Mouse (Mus musculus) lung, embryonic 16.5 days (tissue): Measurements from ENCODE around the gene Fam167b. TPM values are rescaled to one million over a fixed set of nuclear protein-coding genes. Genes with fewer than 3 reads are reported as not detected.
"Not testable (repeated sequence)": the region's sequence is repeated elsewhere in the genome, so short reads cannot be mapped to it uniquely, and the experiment has no call there.

Source experiments
- ATAC-seq: fragments of 200-750 bp; cut with Nextera tagmentation; 2 replicates; pipeline ENCODE4 v1.8.0; 2017; ENCODE audit warnings: low read depth, mild to moderate bottlenecking, moderate library complexity
- H3K27ac ChIP-seq: fragments of 300-500 bp; sonication (generic); 2 replicates; pipeline ENCODE4 v1.5.1; 2014; ENCODE audit warnings: mild to moderate bottlenecking, control low read depth, low read length
- H3K27me3 ChIP-seq: fragments of 300-500 bp; sonication (generic); 2 replicates; pipeline ENCODE4 v1.6.1; 2014; ENCODE audit warnings: low read depth, low read length, mixed read lengths; ENCODE audit not compliant: control insufficient read depth, insufficient read depth
- H3K36me3 ChIP-seq: fragments of 300-500 bp; sonication (generic); 2 replicates; pipeline ENCODE4 v1.6.1; 2014; ENCODE audit warnings: low read length; ENCODE audit not compliant: control insufficient read depth, insufficient read depth
- H3K4me1 ChIP-seq: fragments of 300-500 bp; sonication (generic); replicated peaks from 2 replicates; pipeline ENCODE4 v1.6.1; 2014; ENCODE audit warnings: low read length, mixed read lengths; ENCODE audit not compliant: control insufficient read depth, insufficient read depth
- H3K4me2 ChIP-seq: fragments of 300-500 bp; sonication (generic); 2 replicates; pipeline ENCODE4 v1.6.1; 2014; ENCODE audit warnings: low read depth, low read length, control low read depth
- H3K4me3 ChIP-seq: fragments of 300-500 bp; sonication (generic); 2 replicates; pipeline ENCODE4 v1.5.1; 2014; ENCODE audit warnings: mild to moderate bottlenecking, low read length, control low read depth
- H3K9ac ChIP-seq: fragments of 300-500 bp; sonication (generic); 2 replicates; pipeline ENCODE4 v1.6.1; 2014; ENCODE audit warnings: low read length, control low read depth
- H3K9me3 ChIP-seq: fragments of 300-500 bp; sonication (generic); 2 replicates; pipeline ENCODE4 v1.6.1; 2016; ENCODE audit warnings: low read length; ENCODE audit not compliant: control insufficient read depth
- WGBS: fragments of 180-500 bp; shearing (Covaris S2); extraction: QIAGEN DNeasy Blood & Tissue Kit; methylation state at CpG from one replicate; pipeline ENCODE4 v1.1.7; 2014; 5-methylcytosine and 5-hydroxymethylcytosine counted together
- microRNA-seq: library from miRNA; unstranded; fragments of <30 nt; microRNA quantifications from one replicate; pipeline ENCODE4, GENCODE M21; 2016
- polyA plus RNA-seq: library from polyadenylated mRNA; unstranded; fragments of >200 nt; fragmentation: Nextera tagmentation; extraction: Ambion mirVana; gene quantifications from 2 replicates; pipeline ENCODE4 v1.2.1, GENCODE M21; 2015

Fam167b gene
- polyA plus RNA-seq, 1 experiment from 2014 or later: 5.3 TPM

DNA sequence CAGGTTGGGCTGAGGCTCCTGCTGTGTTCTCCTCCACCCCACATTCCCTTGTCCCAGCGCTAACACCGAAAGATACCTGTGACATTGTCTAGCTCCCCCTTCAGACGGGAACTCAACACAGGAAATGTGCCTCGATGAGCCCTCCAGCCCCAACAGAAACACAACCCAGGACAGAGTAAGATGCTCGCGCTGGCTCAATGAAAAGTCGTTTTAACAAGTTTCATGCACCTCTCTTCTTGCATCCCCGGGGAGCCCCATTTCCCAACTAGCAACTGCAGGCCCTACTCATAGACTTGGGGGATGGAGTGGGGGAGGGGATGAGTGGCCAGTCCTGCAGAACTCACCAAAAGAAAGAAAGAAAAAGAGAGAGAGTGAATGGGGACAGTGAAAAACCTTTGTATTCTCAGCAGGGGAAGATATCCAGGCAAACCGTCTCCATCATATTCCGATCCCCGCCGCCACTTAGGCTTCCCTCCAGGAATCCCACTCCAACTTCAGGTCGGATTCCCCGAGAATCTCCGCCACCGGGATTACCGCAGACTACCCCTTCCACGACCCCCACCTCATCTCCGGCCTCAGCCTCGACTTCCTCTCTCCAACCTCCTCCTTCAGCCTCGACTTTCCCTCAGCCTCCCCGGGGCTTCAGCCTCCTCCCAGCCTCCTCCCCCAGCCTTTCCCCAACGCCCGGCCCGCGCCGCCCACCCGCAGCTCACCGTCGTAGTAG is 36.3 kb downstream of the Fam167b start:
- H3K27me3 ChIP-seq: no peaks in the 10 kb centered on the region
- H3K9ac ChIP-seq: peak overlapping the region; percentile 93
- peaks cover 6% of the 10 kb centered on the region; the same call in 1 of the 2 replicates for H3K36me3 ChIP-seq
- peak overlapping the region; percentile 77 for H3K27ac ChIP-seq
- ATAC-seq: 0 out of 2 replicates have a peak, but pooled peaks have one; percentile 0
- H3K4me3 ChIP-seq: peak overlapping the region; percentile 94
- H3K4me1 ChIP-seq: peaks cover 18% of the 10 kb centered on the region
- H3K9me3 ChIP-seq: no peaks in the 10 kb centered on the region
- H3K4me2 ChIP-seq: peak overlapping the region; percentile 88
- WGBS: under 1% methylated on average over 30 of the region's 30 CpGs

DNA sequence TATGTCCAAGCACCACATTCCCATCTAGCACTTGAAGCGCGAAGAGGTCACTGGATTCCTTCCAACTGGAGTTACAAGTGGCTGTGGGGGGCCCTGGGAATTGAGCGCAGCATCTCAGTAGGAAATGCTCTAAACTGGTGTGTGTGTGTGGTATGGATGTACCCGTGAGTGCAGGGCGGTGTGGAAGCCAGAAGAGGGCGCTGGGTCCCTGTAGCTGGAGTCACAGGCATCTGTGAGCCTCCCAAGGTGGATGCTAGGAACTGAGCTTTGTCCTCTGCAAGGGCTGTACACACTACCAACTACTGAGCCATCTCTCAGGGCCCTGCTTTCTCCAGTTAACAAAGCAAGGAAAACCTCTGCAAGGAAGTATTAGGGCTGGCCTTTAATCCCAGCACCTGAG is 38.3 kb downstream of the Fam167b start:
- H3K4me3 ChIP-seq: no peak overlapping the region
- H3K9me3 ChIP-seq: no peaks in the 10 kb centered on the region
- H3K36me3 ChIP-seq: peaks cover 6% of the 10 kb centered on the region; the same call in 1 of the 2 replicates
- ATAC-seq: no peak
- H3K27me3 ChIP-seq: no peaks in the 10 kb centered on the region
- H3K27ac ChIP-seq: no peak overlapping the region
- H3K4me2 ChIP-seq: no peak overlapping the region
- peaks cover 18% of the 10 kb centered on the region for H3K4me1 ChIP-seq
- WGBS: 80% methylated on average over 6 of the region's 6 CpGs
- H3K9ac ChIP-seq: no peak overlapping the region

DNA sequence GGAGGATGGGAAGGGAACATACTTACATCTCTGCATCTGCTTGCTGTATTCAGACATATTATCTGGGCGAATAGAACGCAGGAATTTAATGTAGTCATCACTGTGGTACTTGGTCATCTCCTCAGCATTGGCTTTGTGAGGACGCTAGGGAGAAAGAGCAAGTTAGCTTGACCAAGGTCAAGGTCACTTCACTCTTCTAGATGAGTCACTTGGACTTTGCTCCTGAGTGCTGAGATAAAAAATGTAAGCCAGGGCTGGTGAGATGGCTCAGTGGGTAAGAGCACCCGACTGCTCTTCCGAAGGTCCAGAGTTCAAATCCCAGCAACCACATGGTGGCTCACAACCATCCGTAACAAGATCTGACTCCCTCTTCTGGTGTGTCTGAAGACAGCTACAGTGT is 49.4 kb downstream of the Fam167b start:
- not testable (repeated sequence) for H3K9me3 ChIP-seq, H3K4me1 ChIP-seq, H3K9ac ChIP-seq, H3K4me2 ChIP-seq, ATAC-seq, H3K27ac ChIP-seq, H3K4me3 ChIP-seq, H3K27me3 ChIP-seq
- 91% methylated on average over 5 of the region's 6 CpGs for WGBS
- peaks cover 48% of the 10 kb centered on the region for H3K36me3 ChIP-seq

Small RNA genes lying within 50 kb of the gene (microRNA-seq; reads per million reads assigned to microRNA genes)
- gene Mir8119: not detected

Other genes starting within 250 kb of the Fam167b start
- gene Rbbp4, start 243.2 kb downstream of the Fam167b start, polyA plus RNA-seq: 356 and 390 TPM in 2 replicates
- 45.5 and 47.3 TPM in 2 replicates for gene Zbtb8os, start 242.9 kb downstream of the Fam167b start, polyA plus RNA-seq
- gene Zbtb8a, start 200.4 kb downstream of the Fam167b start, polyA plus RNA-seq: 21.7 and 22.0 TPM in 2 replicates
- gene Zbtb8b, start 137.7 kb downstream of the Fam167b start, polyA plus RNA-seq: 2.7 and 4.1 TPM in 2 replicates
- 25.5 and 29.2 TPM in 2 replicates for gene Bsdc1, start 117.0 kb downstream of the Fam167b start, polyA plus RNA-seq
- not detected in 2 replicates for gene Tssk3, start 87.5 kb downstream of the Fam167b start, polyA plus RNA-seq
- not detected in 2 replicates for gene Fam229a, start 87.4 kb downstream of the Fam167b start, polyA plus RNA-seq
- gene Marcksl1, start 65.0 kb downstream of the Fam167b start, polyA plus RNA-seq: 506 and 544 TPM in 2 replicates
- gene Hdac1, start 35.8 kb downstream of the Fam167b start, polyA plus RNA-seq: 243 and 247 TPM in 2 replicates
- 10.7 and 26.5 TPM in 2 replicates for gene Lck, start 4.9 kb downstream of the Fam167b start, polyA plus RNA-seq
- 229 and 231 TPM in 2 replicates for gene Eif3i, start 22.1 kb upstream of the Fam167b start, polyA plus RNA-seq
- gene Tmem234, start 22.1 kb upstream of the Fam167b start, polyA plus RNA-seq: 190 and 198 TPM in 2 replicates
- gene Dcdc2b, start 35.7 kb upstream of the Fam167b start, polyA plus RNA-seq: 3.8 TPM in 2 replicates
- gene Iqcc, start 40.5 kb upstream of the Fam167b start, polyA plus RNA-seq: 29.3 and 29.7 TPM in 2 replicates
- gene Ccdc28b, start 45.4 kb upstream of the Fam167b start, polyA plus RNA-seq: 65.8 and 71.1 TPM in 2 replicates
- 80.4 and 82.6 TPM in 2 replicates for gene Txlna, start 62.5 kb upstream of the Fam167b start, polyA plus RNA-seq
- 15.8 and 18.2 TPM in 2 replicates for gene Kpna6, start 94.2 kb upstream of the Fam167b start, polyA plus RNA-seq
- gene Tmem39b, start 118.3 kb upstream of the Fam167b start, polyA plus RNA-seq: 10.5 and 13.4 TPM in 2 replicates
- gene Khdrbs1, start 163.8 kb upstream of the Fam167b start, polyA plus RNA-seq: 84.3 and 93.1 TPM in 2 replicates
- 302 and 330 TPM in 2 replicates for gene Ptp4a2, start 232.7 kb upstream of the Fam167b start, polyA plus RNA-seq